Mouse (Mus musculus) small intestine, adult 2 months (tissue): ENCODE data around the gene Kazald1.

Experiments
- CTCF ChIP-seq: fragments of 200-500 bp; IDR thresholded peaks from 2 replicates; pipeline ENCODE4 v1.5.1; 2012; ENCODE audit warnings: low read depth, mild to moderate bottlenecking, control low read depth, inconsistent platforms, low read length, moderate library complexity, mixed read lengths; ENCODE audit not compliant: insufficient replicate concordance, insufficient read length; ENCODE audit errors: extremely low read depth
- POLR2A ChIP-seq: fragments of 200-500 bp; IDR thresholded peaks from 2 replicates; pipeline ENCODE4 v1.6.1; 2012; ENCODE audit warnings: low read depth, mild to moderate bottlenecking, control low read depth, inconsistent platforms, low read length, moderate library complexity

GRCm38 (mm10) chr19:45081279-45081678 lies 6.2 kb downstream of the Kazald1 start:
- TF ChIP-seq CTCF = peak; percentile 99; the same call in 1 of the 2 replicates
- no peak for TF ChIP-seq POLR2A
